28 mouse cellular contexts compared by ENCODE assay signal in the genomic region with DNA sequence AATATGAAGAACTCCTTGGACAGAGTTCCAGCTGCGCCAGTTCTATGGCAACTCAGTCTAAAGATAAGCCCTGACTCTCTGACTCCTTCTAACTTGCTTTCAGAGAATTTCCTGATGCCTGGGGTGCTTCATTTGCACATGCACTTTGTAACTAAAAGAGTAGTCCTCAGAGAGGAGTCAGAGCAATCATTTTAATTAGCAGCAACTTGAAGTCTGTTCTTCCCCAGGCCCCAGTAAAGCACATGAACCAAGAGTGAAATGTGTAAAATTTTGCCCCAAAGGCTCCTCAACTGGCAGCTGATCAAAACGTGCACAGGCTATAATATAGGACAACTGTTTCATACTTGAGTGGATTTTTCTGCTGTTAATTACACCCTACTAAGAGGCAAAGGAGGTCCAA.
A peak's percentile ranks its signal among the peaks of the same experiment; 100 is the strongest.
DNase-seq lines count a peak whose midpoint lies in the region; ATAC-seq and TF ChIP-seq lines count a peak whose summit lies in the region.
"Had no signal": no experiment of that assay in that cellular context is flagged by ENCODE, and none has a peak within 500 bp of the region (broad histone marks: within the 10 kb centered on the region; RNA-seq: fewer than 3 reads in every experiment).

No protein-coding gene starts in this region.

- no peaks in the 10 kb centered on the region for H3K27me3 ChIP-seq in forebrain, embryonic 14.5 days (replicated peaks; ENCODE audit: control insufficient read depth, insufficient read depth, low read length)
- no peaks in the 10 kb centered on the region for H3K27me3 ChIP-seq in forebrain, embryonic 11.5 days (ENCODE audit: control insufficient read depth, insufficient read depth, low read length)
- no peaks in the 10 kb centered on the region for H3K27me3 ChIP-seq in lung, embryonic 14.5 days (ENCODE audit: insufficient read depth, low read length)
- H3K27me3 ChIP-seq: CH12.LX; heart, embryonic 13.5 days; liver, embryonic 12.5 days; neural tube, embryonic 12.5 days had no signal

- 32% methylated on average over 2 of the region's 2 CpGs for WGBS in forebrain, embryonic 14.5 days
- WGBS in forebrain, embryonic 11.5 days: 31% methylated on average over 2 of the region's 2 CpGs
- 41% methylated on average over 2 of the region's 2 CpGs for WGBS in lung, embryonic 14.5 days

- no peak overlapping the region for H3K4me2 ChIP-seq in forebrain, embryonic 14.5 days (ENCODE audit: low read length)
- H3K4me2 ChIP-seq in forebrain, embryonic 11.5 days (ENCODE audit: low read depth, low read length, severe bottlenecking): no peak overlapping the region
- H3K4me2 ChIP-seq in lung, embryonic 14.5 days: no peak overlapping the region
- H3K4me2 ChIP-seq: heart, embryonic 13.5 days; liver, embryonic 12.5 days; neural tube, embryonic 12.5 days had no signal

- ATAC-seq in forebrain, embryonic 14.5 days: no peak
- ATAC-seq in forebrain, embryonic 11.5 days (replicated peaks; ENCODE audit: low FRiP score): no peak
- ATAC-seq in lung, embryonic 14.5 days (ENCODE audit: insufficient read depth): no peak
- ATAC-seq: forebrain, embryonic 16.5 days; intestine, postnatal 0 days; liver, embryonic 12.5 days; liver, postnatal 0 days; lung, postnatal 0 days; midbrain, embryonic 16.5 days had no signal

- no peaks in the 10 kb centered on the region for H3K4me1 ChIP-seq in forebrain, embryonic 14.5 days (ENCODE audit: control insufficient read depth, insufficient read depth, low read length)
- H3K4me1 ChIP-seq in forebrain, embryonic 11.5 days (replicated peaks; ENCODE audit: control insufficient read depth, insufficient read depth, low read length): no peaks in the 10 kb centered on the region
- H3K4me1 ChIP-seq in lung, embryonic 14.5 days (ENCODE audit: insufficient read depth): no peaks in the 10 kb centered on the region
- H3K4me1 ChIP-seq: heart, embryonic 13.5 days; hindbrain, embryonic 10.5 days; liver, embryonic 12.5 days; neural tube, embryonic 12.5 days had no signal

- H3K9ac ChIP-seq in forebrain, embryonic 14.5 days (ENCODE audit: low read length): no peak overlapping the region
- no peak overlapping the region for H3K9ac ChIP-seq in forebrain, embryonic 11.5 days (ENCODE audit: low read length)
- no peak overlapping the region for H3K9ac ChIP-seq in lung, embryonic 14.5 days
- H3K9ac ChIP-seq: heart, embryonic 13.5 days; liver, embryonic 12.5 days; liver, postnatal 0 days; neural tube, embryonic 12.5 days had no signal

- no peaks in the 10 kb centered on the region for H3K36me3 ChIP-seq in forebrain, embryonic 14.5 days (ENCODE audit: control insufficient read depth, insufficient read depth, low read length)
- no peaks in the 10 kb centered on the region for H3K36me3 ChIP-seq in forebrain, embryonic 11.5 days (ENCODE audit: control insufficient read depth, insufficient read depth, low read length)
- no peaks in the 10 kb centered on the region for H3K36me3 ChIP-seq in lung, embryonic 14.5 days (ENCODE audit: insufficient read depth)
- H3K36me3 ChIP-seq: heart, embryonic 13.5 days; hindbrain, embryonic 10.5 days; liver, embryonic 12.5 days; neural tube, embryonic 12.5 days had no signal

- no peak overlapping the region for H3K27ac ChIP-seq in forebrain, embryonic 14.5 days (ENCODE audit: low read depth, low read length)
- no peak overlapping the region for H3K27ac ChIP-seq in forebrain, embryonic 11.5 days (ENCODE audit: low read depth, low read length)
- H3K27ac ChIP-seq in lung, embryonic 14.5 days (ENCODE audit: low read depth): no peak overlapping the region
- H3K27ac ChIP-seq: heart, embryonic 13.5 days; hindbrain, embryonic 10.5 days; layer of hippocampus, adult 2 months; liver, embryonic 12.5 days; macrophage; neural tube, embryonic 12.5 days had no signal

- no peak for TF ChIP-seq CTCF in lung, embryonic 14.5 days (IDR thresholded peaks at IDR 0.05; ENCODE audit: low read depth)

- H3K4me3 ChIP-seq in forebrain, embryonic 14.5 days (ENCODE audit: low read depth, low read length): no peak overlapping the region
- H3K4me3 ChIP-seq in forebrain, embryonic 11.5 days (ENCODE audit: low read depth, low read length): no peak overlapping the region
- no peak overlapping the region for H3K4me3 ChIP-seq in lung, embryonic 14.5 days (ENCODE audit: low read depth, low read length)
- H3K4me3 ChIP-seq: heart, embryonic 13.5 days; hindbrain, embryonic 10.5 days; layer of hippocampus, adult 2 months; liver, embryonic 12.5 days; myocyte; neural tube, embryonic 12.5 days had no signal

- peak; percentile 5 for DNase-seq in forebrain, embryonic 14.5 days (ENCODE audit: low spot score)
- DNase-seq in forebrain, embryonic 11.5 days (ENCODE audit: low spot score): no peak
- DNase-seq in lung, embryonic 14.5 days: peak; percentile 6
- DNase-seq in lung, postnatal 36 days: no peak
- DNase-seq in R1 (ENCODE audit: low read depth, low spot score): peak; percentile 29
- no peak for DNase-seq in heart, adult 18-20 months
- DNase-seq in B cell, adult 2 months: no peak
- DNase-seq: adrenal gland, postnatal 14 days; cerebellum, adult 18-20 months; cerebellum, postnatal 25 days; heart, postnatal 10 days; kidney, adult 9 months; kidney, postnatal 25 days; liver, postnatal 0 days; thymus, adult 2 months; thymus, postnatal 36 days had no signal

- no peaks in the 10 kb centered on the region for H3K9me3 ChIP-seq in forebrain, embryonic 14.5 days (replicated peaks; ENCODE audit: control insufficient read depth, low read length)
- no peaks in the 10 kb centered on the region for H3K9me3 ChIP-seq in forebrain, embryonic 11.5 days (ENCODE audit: control insufficient read depth, low read length)
- no peaks in the 10 kb centered on the region for H3K9me3 ChIP-seq in lung, embryonic 14.5 days (ENCODE audit: low read depth, low read length)
- H3K9me3 ChIP-seq: heart, embryonic 13.5 days; hindbrain, embryonic 10.5 days; liver, embryonic 12.5 days; neural tube, embryonic 12.5 days had no signal

Comparison
In these comparisons a context has a peak if more than half of its experiments do, and no peak if none do; other contexts are left out.
1. DNase-seq: peak in forebrain, embryonic 14.5 days (single experiment), lung, embryonic 14.5 days (single experiment) and R1 (single experiment); none in forebrain, embryonic 11.5 days (single experiment), lung, postnatal 36 days (single experiment), heart, adult 18-20 months (0 of 2) and B cell, adult 2 months (0 of 2).